Mouse (Mus musculus) limb, embryonic 12.5 days (tissue): ENCODE results near the gene Cutal. TPM values are rescaled to one million over a fixed set of nuclear protein-coding genes. Genes with fewer than 3 reads are reported as not detected.
"Not testable (repeated sequence)": the region's sequence is repeated elsewhere in the genome, so short reads cannot be mapped to it uniquely, and the experiment has no call there.

Experiments
- ATAC-seq: fragments of 200-750 bp; cut with Nextera tagmentation; 2 replicates; pipeline ENCODE4 v1.8.0; 2017; ENCODE audit warnings: low read depth, moderate TSS enrichment; ENCODE audit not compliant: insufficient number of reproducible peaks, insufficient read depth, low FRiP score, low TSS enrichment
- H3K27ac ChIP-seq: fragments of 300-500 bp; sonication (generic); 2 replicates; pipeline ENCODE4 v1.5.1; 2016; ENCODE audit warnings: mild to moderate bottlenecking, moderate library complexity
- H3K27me3 ChIP-seq: fragments of 300-500 bp; sonication (generic); 2 replicates; pipeline ENCODE4 v1.6.1; 2016; ENCODE audit warnings: mild to moderate bottlenecking, moderate library complexity
- H3K36me3 ChIP-seq: fragments of 300-500 bp; sonication (generic); 2 replicates; pipeline ENCODE4 v1.6.1; 2016; ENCODE audit warnings: mild to moderate bottlenecking, moderate library complexity
- H3K4me1 ChIP-seq: fragments of 300-500 bp; sonication (generic); replicated peaks from 2 replicates; pipeline ENCODE4 v1.6.1; 2016
- H3K4me2 ChIP-seq: fragments of 300-500 bp; sonication (generic); 2 replicates; pipeline ENCODE4 v1.6.1; 2016; ENCODE audit warnings: mild to moderate bottlenecking, moderate library complexity
- H3K4me3 ChIP-seq: fragments of 300-500 bp; sonication (generic); replicated peaks from 2 replicates; pipeline ENCODE4 v1.5.1; 2016; ENCODE audit warnings: mild to moderate bottlenecking
- H3K9ac ChIP-seq: fragments of 300-500 bp; sonication (generic); replicated peaks from 2 replicates; pipeline ENCODE4 v1.6.1; 2016; ENCODE audit warnings: mild to moderate bottlenecking, moderate library complexity
- H3K9me3 ChIP-seq: fragments of 300-500 bp; sonication (generic); 2 replicates; pipeline ENCODE4 v1.6.1; 2016; ENCODE audit warnings: mild to moderate bottlenecking, moderate library complexity
- WGBS: fragments of 180-500 bp; shearing (Covaris S2); methylation state at CpG from one replicate; pipeline ENCODE4 v1.1.7; 2016; 5-methylcytosine and 5-hydroxymethylcytosine counted together
- polyA plus RNA-seq: library from polyadenylated mRNA; unstranded; fragments of >200 nt; fragmentation: Nextera tagmentation; extraction: Ambion mirVana; gene quantifications from 2 replicates; pipeline ENCODE4 v1.2.1, GENCODE M21; 2016

Gene Cutal
- 0.15 TPM in 1 of 2 replicates, not detected in the other for polyA plus RNA-seq

GRCm38 (mm10) chr2:34874271-34874670, at the start of gene Cutal:
Gene Cutal (plus strand): TSS chr2:34874396.
- Histone ChIP-seq H3K9ac (0 out of 2 replicates have a peak within 1 kb of the TSS, but pooled peaks have one; percentile 12), H3K27ac (no peak within 1 kb of the TSS), H3K27me3 (peaks cover 52% of the 10 kb centered on the region), H3K4me3 (peak within 1 kb of the TSS; percentile 28), H3K4me2 (peak within 1 kb of the TSS; percentile 46), H3K36me3 (no peaks in the 10 kb centered on the region), H3K9me3 (no peaks in the 10 kb centered on the region), H3K4me1 (peaks cover 19% of the 10 kb centered on the region)
- no peak for ATAC-seq
- 2% methylated on average over 14 of the region's 14 CpGs for WGBS

- Histone ChIP-seq H3K4me2 (peak within 1 kb of the TSS; percentile 84), H3K4me3 (peak within 1 kb of the TSS; percentile 97), H3K9ac (peak within 1 kb of the TSS; percentile 95), H3K36me3 (peaks cover 14% of the 10 kb centered on the region), H3K9me3 (no peaks in the 10 kb centered on the region), H3K27me3 (no peaks in the 10 kb centered on the region), H3K4me1 (peaks cover 19% of the 10 kb centered on the region), H3K27ac (peak within 1 kb of the TSS; percentile 83)
- ATAC-seq: peak; percentile 92
- WGBS: under 1% methylated on average over 51 of the region's 57 CpGs
Measured at GRCm38 (mm10) chr2:34825827-34826459, 48.3 kb upstream of the Cutal start, which contains the start of gene Fbxw2. Gene Fbxw2 (minus strand): TSS chr2:34826311.

- Histone ChIP-seq H3K9ac (peak overlapping the region; percentile 95), H3K27ac (peak overlapping the region; percentile 83; the same call in 1 of the 2 replicates), H3K36me3 (peaks cover 9% of the 10 kb centered on the region), H3K9me3 (no peaks in the 10 kb centered on the region), H3K27me3 (no peaks in the 10 kb centered on the region), H3K4me3 (peak overlapping the region; percentile 97), H3K4me1 (peaks cover 19% of the 10 kb centered on the region), H3K4me2 (peak overlapping the region; percentile 84)
- no peak; the same call in 1 of the 2 replicates for ATAC-seq
- 37% methylated on average over 20 of the region's 21 CpGs for WGBS
Measured at GRCm38 (mm10) chr2:34826460-34827231, 47.5 kb upstream of the Cutal start.

GRCm38 (mm10) chr2:34827591-34827990, 46.6 kb upstream of the Cutal start:
- peaks cover 3% of the 10 kb centered on the region for H3K36me3 ChIP-seq
- peaks cover 19% of the 10 kb centered on the region for H3K4me1 ChIP-seq
- WGBS: 85% methylated on average over 4 of the region's 4 CpGs
- no peak overlapping the region for H3K4me2 ChIP-seq
- H3K9ac ChIP-seq: no peak overlapping the region
- ATAC-seq: no peak
- no peak overlapping the region for H3K27ac ChIP-seq
- no peak overlapping the region for H3K4me3 ChIP-seq
- H3K27me3 ChIP-seq: no peaks in the 10 kb centered on the region
- H3K9me3 ChIP-seq: no peaks in the 10 kb centered on the region

GRCm38 (mm10) chr2:34828026-34828425, 46.2 kb upstream of the Cutal start:
- ATAC-seq: no peak
- no peaks in the 10 kb centered on the region; the same call in 1 of the 2 replicates for H3K36me3 ChIP-seq
- no peak overlapping the region for H3K4me2 ChIP-seq
- 87% methylated on average over 1 of the region's 1 CpGs for WGBS
- no peak overlapping the region for H3K4me3 ChIP-seq
- no peaks in the 10 kb centered on the region for H3K9me3 ChIP-seq
- H3K27me3 ChIP-seq: no peaks in the 10 kb centered on the region
- no peak overlapping the region for H3K27ac ChIP-seq
- no peak overlapping the region for H3K9ac ChIP-seq
- H3K4me1 ChIP-seq: peaks cover 19% of the 10 kb centered on the region

GRCm38 (mm10) chr2:34830066-34830465, 44.1 kb upstream of the Cutal start:
- H3K4me3 ChIP-seq, H3K9me3 ChIP-seq, H3K9ac ChIP-seq, H3K27me3 ChIP-seq, ATAC-seq, H3K4me1 ChIP-seq, H3K4me2 ChIP-seq, H3K27ac ChIP-seq, H3K36me3 ChIP-seq: not testable (repeated sequence)
- WGBS: 92% methylated on average over 17 of the region's 17 CpGs

GRCm38 (mm10) chr2:34832766-34833457, 41.3 kb upstream of the Cutal start, which contains the start of gene Gm34653:
Gene Gm34653 (plus strand): TSS chr2:34833007.
- H3K36me3 ChIP-seq, H3K9ac ChIP-seq, H3K4me3 ChIP-seq, H3K9me3 ChIP-seq, H3K4me1 ChIP-seq, H3K27ac ChIP-seq, H3K4me2 ChIP-seq, ATAC-seq, H3K27me3 ChIP-seq: not testable (repeated sequence)
- 74% methylated on average over 11 of the region's 11 CpGs for WGBS

GRCm38 (mm10) chr2:34833624-34834023, 40.6 kb upstream of the Cutal start:
- H3K27ac ChIP-seq: no peak overlapping the region
- H3K9ac ChIP-seq: no peak overlapping the region
- H3K4me1 ChIP-seq: no peaks in the 10 kb centered on the region
- H3K36me3 ChIP-seq: no peaks in the 10 kb centered on the region
- H3K27me3 ChIP-seq: no peaks in the 10 kb centered on the region
- H3K9me3 ChIP-seq: no peaks in the 10 kb centered on the region
- H3K4me3 ChIP-seq: no peak overlapping the region
- 85% methylated on average over 17 of the region's 17 CpGs for WGBS
- H3K4me2 ChIP-seq: no peak overlapping the region
- no peak for ATAC-seq

- H3K4me1 ChIP-seq: no peaks in the 10 kb centered on the region
- no peaks in the 10 kb centered on the region for H3K27me3 ChIP-seq
- no peak overlapping the region for H3K27ac ChIP-seq
- H3K9me3 ChIP-seq: no peaks in the 10 kb centered on the region
- no peaks in the 10 kb centered on the region for H3K36me3 ChIP-seq
- H3K4me3 ChIP-seq: no peak overlapping the region
- no peak overlapping the region for H3K9ac ChIP-seq
- H3K4me2 ChIP-seq: no peak overlapping the region
- ATAC-seq: no peak
- WGBS: 70% methylated on average over 3 of the region's 3 CpGs
Measured at GRCm38 (mm10) chr2:34835669-34836068, 38.5 kb upstream of the Cutal start.

- H3K36me3 ChIP-seq, H3K4me1 ChIP-seq, H3K9ac ChIP-seq, H3K27me3 ChIP-seq, H3K4me2 ChIP-seq, ATAC-seq, H3K4me3 ChIP-seq, H3K9me3 ChIP-seq, H3K27ac ChIP-seq: not testable (repeated sequence)
- WGBS: 77% methylated on average over 5 of the region's 5 CpGs
Measured at GRCm38 (mm10) chr2:34840143-34840542, 34.1 kb upstream of the Cutal start.

GRCm38 (mm10) chr2:34841706-34842105, 32.5 kb upstream of the Cutal start:
- H3K9ac ChIP-seq: no peak overlapping the region
- no peaks in the 10 kb centered on the region for H3K9me3 ChIP-seq
- H3K4me3 ChIP-seq: no peak overlapping the region
- 94% methylated on average over 8 of the region's 8 CpGs for WGBS
- H3K4me2 ChIP-seq: no peak overlapping the region
- H3K27ac ChIP-seq: no peak overlapping the region
- no peaks in the 10 kb centered on the region for H3K27me3 ChIP-seq
- no peaks in the 10 kb centered on the region for H3K4me1 ChIP-seq
- ATAC-seq: no peak
- no peaks in the 10 kb centered on the region for H3K36me3 ChIP-seq
